Mouse (Mus musculus): Measurements from ENCODE around the gene Cyp27b1. TPM values are rescaled to one million over a fixed set of nuclear protein-coding genes. Genes with fewer than 3 reads are reported as not detected.
"Not testable (repeated sequence)": the region's sequence is repeated elsewhere in the genome, so short reads cannot be mapped to it uniquely, and the experiment has no call there.

Cyp27b1 gene
- polyA plus RNA-seq, 1 experiment from 2014 or later: not detected

- peak; percentile 10; the same call in 1 of the 2 replicates for ATAC-seq (ENCODE audit: low read depth)
- Histone ChIP-seq H3K9ac (replicated peaks; ENCODE audit: low read depth, low read length) (no peak overlapping the region), H3K4me3 (ENCODE audit: low read depth, low read length) (peak overlapping the region; percentile 79)
Observed at GRCm38 (mm10) chr10:127058161-127058560, 10.1 kb downstream of the Cyp27b1 start.

GRCm38 (mm10) chr10:127058708-127059107, 10.7 kb downstream of the Cyp27b1 start:
- peak overlapping the region; percentile 79 for H3K4me3 ChIP-seq (ENCODE audit: low read depth, low read length)
- H3K27me3 ChIP-seq (ENCODE audit: control insufficient read depth, insufficient read depth, low read length): no peaks in the 10 kb centered on the region
- WGBS: 3% methylated on average over 8 of the region's 8 CpGs
- H3K4me2 ChIP-seq (ENCODE audit: low read depth, low read length): peak overlapping the region; percentile 79
- no peak for ATAC-seq (ENCODE audit: low read depth)
- H3K4me1 ChIP-seq (ENCODE audit: control insufficient read depth, insufficient read depth, low read length): peaks cover 12% of the 10 kb centered on the region
- H3K27ac ChIP-seq (ENCODE audit: low read depth, low read length): no peak overlapping the region
- H3K9ac ChIP-seq (replicated peaks; ENCODE audit: low read depth, low read length): peak overlapping the region; percentile 96
- peaks cover 22% of the 10 kb centered on the region for H3K36me3 ChIP-seq (ENCODE audit: control insufficient read depth, insufficient read depth, low read length)
- no peaks in the 10 kb centered on the region for H3K9me3 ChIP-seq (ENCODE audit: control insufficient read depth, low read length)

More at GRCm38 (mm10) chr10:127058161-127058560, 10.1 kb downstream of the Cyp27b1 start:
- peak overlapping the region; percentile 79 for H3K4me2 ChIP-seq (ENCODE audit: low read depth, low read length)
- no peaks in the 10 kb centered on the region for H3K27me3 ChIP-seq (ENCODE audit: control insufficient read depth, insufficient read depth, low read length)
- H3K36me3 ChIP-seq (ENCODE audit: control insufficient read depth, insufficient read depth, low read length): peaks cover 22% of the 10 kb centered on the region
- H3K9me3 ChIP-seq (ENCODE audit: control insufficient read depth, low read length): no peaks in the 10 kb centered on the region
- H3K27ac ChIP-seq (ENCODE audit: low read depth, low read length): no peak overlapping the region
- H3K4me1 ChIP-seq (ENCODE audit: control insufficient read depth, insufficient read depth, low read length): peaks cover 12% of the 10 kb centered on the region
- WGBS: 0% methylated on average over 9 of the region's 9 CpGs

GRCm38 (mm10) chr10:127059174-127059967, 11.3 kb downstream of the Cyp27b1 start:
- Histone ChIP-seq H3K4me2 (ENCODE audit: low read depth, low read length) (peak overlapping the region; percentile 79), H3K4me1 (ENCODE audit: control insufficient read depth, insufficient read depth, low read length) (peaks cover 12% of the 10 kb centered on the region), H3K9ac (replicated peaks; ENCODE audit: low read depth, low read length) (peak overlapping the region; percentile 96), H3K4me3 (ENCODE audit: low read depth, low read length) (peak overlapping the region; percentile 79), H3K36me3 (ENCODE audit: control insufficient read depth, insufficient read depth, low read length) (peaks cover 19% of the 10 kb centered on the region), H3K27ac (ENCODE audit: low read depth, low read length) (peak overlapping the region; percentile 96), H3K9me3 (ENCODE audit: control insufficient read depth, low read length) (no peaks in the 10 kb centered on the region), H3K27me3 (ENCODE audit: control insufficient read depth, insufficient read depth, low read length) (no peaks in the 10 kb centered on the region)
- under 1% methylated on average over 50 of the region's 92 CpGs for WGBS
- no peak for ATAC-seq (ENCODE audit: low read depth)

- H3K4me3 ChIP-seq (ENCODE audit: low read depth, low read length): peak within 1 kb of the TSS; percentile 79
- H3K4me1 ChIP-seq (ENCODE audit: control insufficient read depth, insufficient read depth, low read length): peaks cover 20% of the 10 kb centered on the region
- peak; percentile 41 for ATAC-seq (ENCODE audit: low read depth)
Observed at GRCm38 (mm10) chr10:127059968-127060916, 12.2 kb downstream of the Cyp27b1 start, which contains the start of gene March9. March9 (minus strand) TSS chr10:127060184.

GRCm38 (mm10) chr10:127061085-127061484, 13.0 kb downstream of the Cyp27b1 start:
- Histone ChIP-seq H3K9me3 (ENCODE audit: control insufficient read depth, low read length) (no peaks in the 10 kb centered on the region), H3K4me1 (ENCODE audit: control insufficient read depth, insufficient read depth, low read length) (peaks cover 18% of the 10 kb centered on the region), H3K27me3 (ENCODE audit: control insufficient read depth, insufficient read depth, low read length) (no peaks in the 10 kb centered on the region), H3K4me2 (ENCODE audit: low read depth, low read length) (peak overlapping the region; percentile 79), H3K9ac (replicated peaks; ENCODE audit: low read depth, low read length) (peak overlapping the region; percentile 96), H3K27ac (ENCODE audit: low read depth, low read length) (peak overlapping the region; percentile 96), H3K36me3 (ENCODE audit: control insufficient read depth, insufficient read depth, low read length) (peaks cover 21% of the 10 kb centered on the region), H3K4me3 (ENCODE audit: low read depth, low read length) (peak overlapping the region; percentile 79)
- WGBS: 20% methylated on average over 5 of the region's 5 CpGs
- no peak for ATAC-seq (ENCODE audit: low read depth)

More at GRCm38 (mm10) chr10:127059968-127060916, 12.2 kb downstream of the Cyp27b1 start, which contains the start of gene March9:
- Histone ChIP-seq H3K27me3 (ENCODE audit: control insufficient read depth, insufficient read depth, low read length) (no peaks in the 10 kb centered on the region), H3K36me3 (ENCODE audit: control insufficient read depth, insufficient read depth, low read length) (peaks cover 21% of the 10 kb centered on the region), H3K9me3 (ENCODE audit: control insufficient read depth, low read length) (no peaks in the 10 kb centered on the region), H3K4me2 (ENCODE audit: low read depth, low read length) (peak within 1 kb of the TSS; percentile 79), H3K9ac (replicated peaks; ENCODE audit: low read depth, low read length) (peak within 1 kb of the TSS; percentile 96), H3K27ac (ENCODE audit: low read depth, low read length) (peak within 1 kb of the TSS; percentile 96)
- WGBS: under 1% methylated on average over 64 of the region's 72 CpGs

GRCm38 (mm10) chr10:127061513-127061912, 13.5 kb downstream of the Cyp27b1 start:
- Histone ChIP-seq H3K4me2 (ENCODE audit: low read depth, low read length) (peak overlapping the region; percentile 79; the same call in 1 of the 2 replicates), H3K4me1 (ENCODE audit: control insufficient read depth, insufficient read depth, low read length) (peaks cover 18% of the 10 kb centered on the region), H3K9ac (replicated peaks; ENCODE audit: low read depth, low read length) (no peak overlapping the region), H3K9me3 (ENCODE audit: control insufficient read depth, low read length) (no peaks in the 10 kb centered on the region), H3K27ac (ENCODE audit: low read depth, low read length) (peak overlapping the region; percentile 96), H3K4me3 (ENCODE audit: low read depth, low read length) (peak overlapping the region; percentile 79), H3K27me3 (ENCODE audit: control insufficient read depth, insufficient read depth, low read length) (no peaks in the 10 kb centered on the region), H3K36me3 (ENCODE audit: control insufficient read depth, insufficient read depth, low read length) (peaks cover 21% of the 10 kb centered on the region)
- 69% methylated on average over 2 of the region's 2 CpGs for WGBS
- no peak for ATAC-seq (ENCODE audit: low read depth)

- whole genome bisulfite sequencing: 95% methylated on average over 4 of the region's 4 CpGs
- not testable (repeated sequence) for H3K27me3 ChIP-seq (ENCODE audit: control insufficient read depth, insufficient read depth, low read length); H3K9me3 ChIP-seq (ENCODE audit: control insufficient read depth, low read length); H3K4me2 ChIP-seq (ENCODE audit: low read depth, low read length); H3K9ac ChIP-seq (replicated peaks; ENCODE audit: low read depth, low read length); ATAC-seq (ENCODE audit: low read depth); H3K4me3 ChIP-seq (ENCODE audit: low read depth, low read length); H3K27ac ChIP-seq (ENCODE audit: low read depth, low read length)
- peaks cover 18% of the 10 kb centered on the region for H3K4me1 ChIP-seq (ENCODE audit: control insufficient read depth, insufficient read depth, low read length)
- peaks cover 25% of the 10 kb centered on the region for H3K36me3 ChIP-seq (ENCODE audit: control insufficient read depth, insufficient read depth, low read length)
Observed at GRCm38 (mm10) chr10:127062101-127062500, 14.1 kb downstream of the Cyp27b1 start.

GRCm38 (mm10) chr10:127062503-127062902, 14.5 kb downstream of the Cyp27b1 start:
- peaks cover 18% of the 10 kb centered on the region for H3K4me1 ChIP-seq (ENCODE audit: control insufficient read depth, insufficient read depth, low read length)
- H3K27ac ChIP-seq (ENCODE audit: low read depth, low read length): peak overlapping the region; percentile 52; the same call in 1 of the 2 replicates
- H3K9me3 ChIP-seq (ENCODE audit: control insufficient read depth, low read length): no peaks in the 10 kb centered on the region
- no peak overlapping the region for H3K9ac ChIP-seq (replicated peaks; ENCODE audit: low read depth, low read length)
- H3K4me2 ChIP-seq (ENCODE audit: low read depth, low read length): peak overlapping the region; percentile 31
- no peak for ATAC-seq (ENCODE audit: low read depth)
- no peak overlapping the region for H3K4me3 ChIP-seq (ENCODE audit: low read depth, low read length)
- peaks cover 29% of the 10 kb centered on the region for H3K36me3 ChIP-seq (ENCODE audit: control insufficient read depth, insufficient read depth, low read length)
- 84% methylated on average over 5 of the region's 5 CpGs for WGBS
- H3K27me3 ChIP-seq (ENCODE audit: control insufficient read depth, insufficient read depth, low read length): no peaks in the 10 kb centered on the region

All from neural tube, embryonic 14.5 days (tissue).